Mouse (Mus musculus): ENCODE measurements around the gene Grb10. TPM values are rescaled to one million over a fixed set of nuclear protein-coding genes. Genes with fewer than 3 reads are reported as not detected.

Gene Grb10
- polyA plus RNA-seq (2015; fragmentation: Nextera tagmentation; extraction: Ambion mirVana) = 14.5 and 17.5 TPM in 2 replicates

- DNase-seq (ENCODE audit: low spot score) = no peak
These were observed at the start of gene Grb10 for GRCm38 (mm10) chr11:12038470-12038985. Gene Grb10, minus strand, starts transcription at chr11:12038683.

DNA sequence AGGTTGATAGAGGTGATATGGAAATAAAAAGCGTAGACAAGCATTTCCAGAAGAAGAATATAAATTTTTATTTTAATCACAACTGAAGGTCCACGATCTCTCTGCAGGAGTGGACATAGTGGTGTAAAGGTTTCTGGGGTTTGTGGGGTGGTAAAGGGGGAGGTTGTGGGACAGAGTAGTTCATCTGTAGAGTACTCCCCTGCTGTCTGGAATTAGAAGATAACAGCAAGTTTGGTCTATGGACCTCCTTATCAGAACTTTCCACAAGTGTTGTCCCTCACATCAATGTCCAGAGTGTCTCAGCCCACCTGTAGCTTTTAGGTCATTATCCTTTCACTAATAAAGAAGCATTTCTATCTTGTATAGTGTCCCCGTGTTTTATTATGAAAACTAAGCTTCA is 43.2 kb upstream of the Grb10 start:
- no peak for DNase-seq (ENCODE audit: low spot score)

DNA sequence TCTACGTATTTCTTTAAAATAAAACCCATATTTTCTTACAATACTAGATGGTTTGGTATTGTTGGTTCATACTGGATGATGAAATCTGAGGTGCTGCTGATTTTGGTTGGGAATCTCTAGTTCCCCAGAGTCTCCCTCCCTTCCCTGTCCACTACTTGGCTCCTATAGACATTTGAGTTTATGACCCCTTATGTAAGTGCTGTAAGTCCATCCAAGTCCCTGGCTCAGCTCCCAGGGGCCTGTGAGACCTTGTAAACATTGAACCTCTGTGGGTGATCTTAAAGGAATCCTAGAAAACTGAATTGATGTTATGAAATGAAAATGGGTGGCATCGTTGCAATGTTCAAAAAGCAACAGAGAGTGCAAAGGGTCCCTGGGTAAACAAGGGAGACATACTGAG is 40.7 kb upstream of the Grb10 start:
- no peak for DNase-seq (ENCODE audit: low spot score)

DNA sequence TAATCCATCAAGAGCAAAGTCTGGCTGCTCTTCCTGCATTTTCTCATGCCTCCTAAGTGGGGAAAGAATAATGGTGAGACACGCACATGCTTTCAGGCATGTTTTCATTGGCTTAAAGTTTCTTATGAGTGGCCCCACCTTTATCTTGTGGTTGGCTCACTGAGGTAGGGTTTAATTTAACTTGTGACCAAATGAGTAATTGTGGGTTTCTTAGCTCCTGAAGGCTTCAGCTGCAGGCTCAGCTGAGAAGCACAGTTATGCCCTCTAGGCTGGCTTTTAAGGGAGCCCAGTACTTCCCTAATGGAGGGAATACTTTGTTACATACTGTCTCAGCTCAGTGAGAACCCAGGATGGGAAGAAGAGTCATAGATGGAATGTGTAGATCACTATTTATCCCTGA is 37.0 kb upstream of the Grb10 start:
- DNase-seq (ENCODE audit: low spot score) = no peak

- no peak for DNase-seq (ENCODE audit: low spot score)
These were observed 35.1 kb upstream of the Grb10 start for GRCm38 (mm10) chr11:12073394-12074226.

DNA sequence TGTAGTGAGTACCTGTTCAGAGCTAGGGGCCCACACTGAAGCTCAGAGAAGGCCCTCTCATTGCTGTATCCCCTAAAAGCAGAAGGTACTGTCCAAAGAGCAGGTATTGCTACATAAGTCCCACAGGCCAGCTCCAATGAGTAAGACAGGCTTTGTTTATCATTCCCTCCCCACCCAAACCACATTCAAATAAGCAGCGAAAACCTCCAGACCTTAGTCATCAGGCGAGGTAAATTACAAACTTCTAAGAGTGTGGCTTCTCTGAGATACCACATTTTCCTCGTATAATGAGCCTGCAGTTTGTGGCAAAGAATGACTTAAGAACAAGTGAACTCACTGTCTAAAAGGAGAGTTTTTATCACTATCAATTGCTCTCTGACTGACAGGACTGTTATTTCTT is 33.8 kb upstream of the Grb10 start:
- no peak for DNase-seq (ENCODE audit: low spot score)

- DNase-seq (ENCODE audit: low spot score) = no peak
These were observed 20.5 kb upstream of the Grb10 start for GRCm38 (mm10) chr11:12059005-12059404.

DNA sequence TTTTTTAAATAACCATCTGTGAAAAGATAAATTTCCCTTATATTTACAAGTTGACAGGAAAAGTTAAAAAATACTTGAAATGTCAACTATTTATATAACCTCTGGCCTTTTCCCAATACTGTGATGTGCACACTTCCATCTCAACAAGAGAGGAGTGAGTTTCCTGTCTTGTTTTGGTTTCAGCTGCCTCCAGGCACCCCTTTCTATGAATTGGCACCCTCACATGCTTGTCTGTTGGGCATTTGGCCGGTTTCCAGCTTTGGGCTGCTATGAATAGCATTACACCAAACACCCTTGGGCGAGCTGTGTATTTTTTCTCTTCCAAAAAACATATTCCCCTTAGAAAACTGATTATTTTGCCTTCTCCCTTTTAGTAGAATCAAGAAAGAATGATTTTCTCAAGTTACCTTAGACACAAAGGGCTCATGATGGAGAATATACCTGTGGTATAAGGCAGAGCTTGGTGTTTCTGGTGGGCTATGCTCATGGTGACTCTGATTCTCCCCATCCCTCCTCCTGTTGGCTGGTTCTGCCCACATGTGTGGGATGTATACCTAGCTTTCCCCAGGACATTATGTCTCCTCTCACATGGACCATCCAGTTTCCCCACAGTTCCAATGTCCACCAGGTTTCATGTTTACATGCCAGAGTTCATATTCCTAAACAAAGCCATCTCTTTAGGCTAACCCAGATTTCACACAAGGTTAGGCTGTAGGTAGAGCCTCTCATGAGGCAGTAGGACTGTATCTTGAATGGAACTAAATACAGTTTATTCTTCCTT is 10.3 kb upstream of the Grb10 start:
- no peak for DNase-seq (ENCODE audit: low spot score)

DNA sequence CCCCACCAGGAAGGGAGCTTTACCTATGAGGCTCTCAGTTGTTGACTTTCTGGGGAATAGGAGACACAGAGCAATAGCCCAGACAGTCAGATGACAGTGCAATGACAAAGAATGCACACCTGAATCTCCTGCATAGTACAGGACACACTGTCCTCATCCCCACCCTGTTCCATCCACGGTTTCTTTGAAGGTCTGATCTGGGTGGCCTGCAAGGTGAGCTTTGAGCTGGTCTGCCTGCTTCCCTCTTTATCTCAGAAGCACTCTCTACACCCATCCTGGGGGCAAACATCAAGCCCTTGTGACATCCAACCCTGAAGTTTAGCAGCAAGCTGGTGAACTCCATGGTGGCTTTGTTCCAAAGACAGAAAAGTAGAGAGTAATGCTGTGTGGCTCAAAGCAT is 9.7 kb upstream of the Grb10 start:
- DNase-seq (ENCODE audit: low spot score) = no peak

DNA sequence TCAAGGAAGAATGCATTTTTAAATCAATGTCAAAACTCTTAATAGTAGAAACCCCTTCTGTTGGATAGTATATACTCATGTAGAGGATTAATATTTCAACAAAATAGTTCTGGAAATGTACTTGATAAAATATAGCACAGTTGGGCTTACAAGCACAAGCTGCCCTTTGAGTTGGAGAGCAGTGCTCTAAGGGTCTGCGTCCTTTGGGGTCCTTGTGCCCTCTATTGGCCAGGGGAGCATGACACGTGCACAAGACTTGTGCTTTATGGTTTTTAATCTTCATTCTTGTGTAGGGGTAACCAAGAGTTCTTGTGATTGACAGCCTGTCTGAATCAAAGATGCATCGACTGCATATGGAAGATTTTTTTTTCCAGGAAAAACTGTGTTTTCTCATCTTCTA is 5.8 kb upstream of the Grb10 start:
- no peak for DNase-seq (ENCODE audit: low spot score)

- DNase-seq (ENCODE audit: low spot score) = no peak
These were observed 3.3 kb upstream of the Grb10 start for GRCm38 (mm10) chr11:12041787-12042186.

DNA sequence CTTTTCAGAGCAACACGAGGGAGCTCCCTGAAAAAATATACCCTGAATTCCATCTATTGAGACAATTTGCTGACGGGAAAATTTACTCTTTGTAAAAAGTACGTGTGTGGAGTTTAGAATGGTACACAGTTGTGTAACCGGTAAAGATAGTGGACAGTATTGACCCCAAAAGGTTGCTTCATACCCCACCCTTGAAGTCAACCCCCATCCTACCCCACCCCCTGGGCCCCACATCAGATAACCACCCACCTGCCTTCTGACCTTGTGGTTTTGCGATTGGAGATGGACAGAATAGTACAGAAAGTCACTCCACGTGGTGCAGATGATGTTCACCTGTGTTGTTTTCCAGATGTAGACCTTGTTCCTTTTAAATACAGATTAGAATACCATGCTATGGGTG is 2.9 kb upstream of the Grb10 start:
- no peak for DNase-seq (ENCODE audit: low spot score)

- DNase-seq (ENCODE audit: low spot score) = no peak
These were observed 1.9 kb upstream of the Grb10 start for GRCm38 (mm10) chr11:12040391-12040790.

DNA sequence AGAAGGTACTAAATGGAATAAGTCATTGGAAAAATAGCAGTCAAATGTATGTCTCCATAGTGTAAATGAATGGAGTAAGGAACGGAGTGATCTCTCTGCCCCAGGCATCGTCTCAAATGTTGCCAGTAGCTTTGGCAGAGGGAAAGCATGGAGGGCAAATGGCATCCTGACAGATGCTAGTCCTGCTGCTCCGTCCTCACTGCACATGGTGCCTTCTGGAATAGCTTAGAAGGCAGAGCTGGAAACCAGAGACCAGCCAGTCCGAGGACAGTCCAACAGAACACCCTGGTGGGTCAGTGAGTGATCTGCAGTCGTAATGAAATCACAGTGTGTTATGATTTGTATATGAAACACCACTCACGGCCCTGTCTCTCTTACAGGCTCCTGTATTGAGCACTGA is 1.3 kb upstream of the Grb10 start:
- no peak for DNase-seq (ENCODE audit: low spot score)

GRCm38 (mm10) chr11:12039098-12039497 is 615 bp upstream of the Grb10 start:
- DNase-seq (ENCODE audit: low spot score) = no peak

DNA sequence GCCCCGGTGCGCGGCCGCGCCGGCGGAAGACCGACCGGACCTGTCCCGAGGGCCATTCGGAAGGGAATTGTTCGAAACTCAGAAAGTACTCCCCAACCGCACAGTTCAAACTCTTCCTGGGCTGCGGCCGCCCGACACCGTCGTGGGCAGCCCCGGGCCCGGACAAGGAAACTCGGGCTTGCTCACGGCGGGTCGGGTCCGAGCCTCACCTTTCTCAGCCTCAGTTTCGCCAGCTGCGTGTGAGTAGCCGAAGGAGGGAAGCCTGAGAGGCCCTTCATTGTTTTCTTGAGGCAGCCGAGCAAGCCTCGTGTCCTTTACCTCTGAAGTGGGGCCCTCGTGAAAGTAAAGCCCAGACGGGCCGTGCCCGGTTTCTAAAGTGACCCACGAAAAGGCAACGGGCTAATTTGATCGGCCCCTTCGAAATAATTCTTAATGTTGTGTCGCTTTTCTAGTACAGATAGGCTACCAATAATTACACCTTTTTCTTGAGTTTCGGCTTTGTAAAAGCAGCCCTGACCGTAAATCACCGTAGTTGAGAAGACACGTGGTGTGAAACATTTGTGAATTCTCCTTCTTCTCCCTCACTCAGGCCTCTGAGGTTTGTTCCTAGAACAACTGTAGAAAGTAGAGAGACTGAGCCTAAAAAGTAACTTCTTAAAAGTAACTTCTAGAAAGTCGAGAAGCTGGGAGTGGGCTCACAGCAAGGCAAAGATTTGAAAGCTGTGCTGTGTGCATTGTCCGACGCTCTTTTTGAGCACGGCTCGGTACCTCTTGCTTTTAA is 604 bp downstream of the Grb10 start:
- DNase-seq (ENCODE audit: low spot score) = no peak

DNA sequence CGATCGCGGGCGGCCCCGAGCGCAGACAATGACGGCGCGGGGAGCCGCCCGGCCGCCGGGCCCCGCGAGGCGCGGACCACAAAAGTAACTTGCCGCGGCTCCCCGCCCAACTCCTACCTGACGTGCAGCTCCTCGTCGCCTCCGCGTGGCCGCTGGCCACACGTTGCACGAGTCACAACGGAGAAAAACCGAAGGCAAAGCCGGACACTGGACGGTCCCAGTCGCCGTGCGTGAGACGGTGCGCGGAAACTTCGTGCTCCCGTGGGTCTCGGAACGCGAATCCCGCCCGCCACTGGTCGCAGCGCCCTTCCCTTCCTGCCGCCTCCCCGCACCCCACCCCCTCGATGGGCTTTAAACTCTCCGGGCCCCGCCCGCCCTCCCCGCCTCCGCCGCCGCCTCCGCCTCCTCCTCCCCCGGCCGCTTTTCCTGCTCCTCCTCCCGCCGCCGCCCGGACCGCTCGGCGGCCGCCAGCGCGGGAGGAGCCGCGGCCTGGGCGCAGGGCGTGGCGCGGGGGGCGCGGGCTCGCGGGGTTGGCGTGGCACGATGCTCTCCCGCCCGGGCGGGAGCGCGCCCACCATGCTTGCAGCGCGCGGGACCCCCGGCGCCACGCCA is 1.3 kb downstream of the Grb10 start:
- no peak for DNase-seq (ENCODE audit: low spot score)

GRCm38 (mm10) chr11:12035916-12036910 is 2.3 kb downstream of the Grb10 start:
- DNase-seq (ENCODE audit: low spot score) = no peak

- DNase-seq (ENCODE audit: low spot score) = no peak
These were observed 3.2 kb downstream of the Grb10 start for GRCm38 (mm10) chr11:12035324-12035723.

GRCm38 (mm10) chr11:12034781-12035180 is 3.7 kb downstream of the Grb10 start:
- no peak for DNase-seq (ENCODE audit: low spot score)

Measured in thymus, postnatal 0 days (tissue).